Mouse (Mus musculus) small intestine, adult 2 months (tissue): Measurements from ENCODE around the gene Arid4b. TPM values are rescaled to one million over a fixed set of nuclear protein-coding genes. Genes with fewer than 3 reads are reported as not detected.

Experiments used
- H3K27ac ChIP-seq: fragments of 200-500 bp; 2 replicates; pipeline ENCODE4 v1.5.1; 2012; ENCODE audit warnings: low read depth, low read length, control low read depth, inconsistent platforms; ENCODE audit not compliant: insufficient read depth
- H3K27me3 ChIP-seq: fragments of 200-500 bp; 2 replicates; pipeline ENCODE4 v1.6.1; 2012; ENCODE audit warnings: mild to moderate bottlenecking, moderate library complexity, low read length, inconsistent platforms; ENCODE audit not compliant: control insufficient read depth, insufficient read depth
- H3K36me3 ChIP-seq: fragments of 200-500 bp; 2 replicates; pipeline ENCODE4 v1.6.1; 2012; ENCODE audit warnings: mild to moderate bottlenecking, low read length, control low read depth, inconsistent platforms; ENCODE audit not compliant: control insufficient read depth, insufficient read depth
- H3K4me1 ChIP-seq: fragments of 200-500 bp; 2 replicates; pipeline ENCODE4 v1.6.1; 2012; ENCODE audit warnings: low read length, inconsistent platforms, mixed read lengths; ENCODE audit not compliant: control insufficient read depth, insufficient read depth, insufficient read length
- H3K4me3 ChIP-seq: fragments of 200-500 bp; 2 replicates; pipeline ENCODE4 v1.5.1; 2012; ENCODE audit warnings: low read depth, mild to moderate bottlenecking, control low read depth, inconsistent platforms, low read length, moderate library complexity
- CTCF ChIP-seq: fragments of 200-500 bp; IDR thresholded peaks from 2 replicates; pipeline ENCODE4 v1.5.1; 2012; ENCODE audit warnings: low read depth, mild to moderate bottlenecking, control low read depth, inconsistent platforms, low read length, moderate library complexity, mixed read lengths; ENCODE audit not compliant: insufficient replicate concordance, insufficient read length; ENCODE audit errors: extremely low read depth
- POLR2A ChIP-seq: fragments of 200-500 bp; IDR thresholded peaks from 2 replicates; pipeline ENCODE4 v1.6.1; 2012; ENCODE audit warnings: low read depth, mild to moderate bottlenecking, control low read depth, inconsistent platforms, low read length, moderate library complexity
- WGBS: fragments of 180-500 bp; shearing (Covaris S2); methylation state at CpG from one replicate; pipeline ENCODE4 v1.1.7; 2018; 5-methylcytosine and 5-hydroxymethylcytosine counted together
- polyA plus RNA-seq: library from polyadenylated mRNA; depleted of rRNA; stranded (reverse); fragments of >200 nt; gene quantifications from 2 replicates; pipeline ENCODE4 v1.2.3, GENCODE M21; 2012

The Arid4b gene
- polyA plus RNA-seq, 1 experiment, result 2.9 TPM

DNA sequence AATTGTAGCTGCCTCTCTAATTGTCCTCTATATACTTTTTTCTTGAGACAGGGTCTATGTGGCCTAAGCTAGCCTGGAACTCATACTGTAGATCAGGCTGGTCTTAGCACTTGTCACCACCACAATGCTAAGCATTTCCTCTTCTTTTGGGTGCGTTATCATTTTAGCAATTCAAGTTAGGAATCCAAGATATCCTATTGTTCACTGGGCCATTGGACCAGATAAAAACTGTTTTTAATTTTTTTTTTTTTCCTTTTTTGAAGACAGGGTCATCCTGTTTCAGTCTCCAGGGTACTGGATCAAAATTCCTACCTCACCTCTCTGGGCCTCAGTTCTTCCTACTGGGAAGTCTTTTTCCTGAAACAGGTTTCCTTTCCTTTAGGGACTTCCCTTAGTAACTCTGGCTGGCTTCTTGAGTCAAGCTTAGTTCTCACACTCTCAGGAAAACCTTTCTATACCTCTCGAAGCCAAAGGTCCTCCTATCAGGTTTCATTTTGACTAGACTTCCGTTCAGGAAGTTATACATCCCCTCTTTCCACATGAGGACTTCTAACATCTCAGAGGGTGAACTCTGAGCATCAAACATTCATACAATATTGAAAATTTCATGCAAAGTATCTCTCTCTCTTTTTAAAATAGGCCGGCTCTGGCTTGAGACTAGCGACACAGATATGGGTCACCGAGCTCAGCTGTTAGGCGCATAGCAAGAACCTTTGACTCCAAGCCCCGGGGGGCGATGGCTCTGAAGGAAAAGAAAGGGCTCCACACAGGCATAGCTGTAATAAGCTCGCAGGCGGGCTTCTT lies 621 bp upstream of the Arid4b start:
- H3K27ac ChIP-seq, result peak overlapping the region; percentile 95
- H3K27me3 ChIP-seq, result no peaks in the 10 kb centered on the region
- peaks cover 3% of the 10 kb centered on the region for H3K4me1 ChIP-seq
- WGBS, result 2% methylated on average over 11 of the region's 11 CpGs
- peaks cover 3% of the 10 kb centered on the region for H3K36me3 ChIP-seq
- H3K4me3 ChIP-seq, result peak overlapping the region; percentile 98
- TF ChIP-seq CTCF (no peak), POLR2A (no peak)

DNA sequence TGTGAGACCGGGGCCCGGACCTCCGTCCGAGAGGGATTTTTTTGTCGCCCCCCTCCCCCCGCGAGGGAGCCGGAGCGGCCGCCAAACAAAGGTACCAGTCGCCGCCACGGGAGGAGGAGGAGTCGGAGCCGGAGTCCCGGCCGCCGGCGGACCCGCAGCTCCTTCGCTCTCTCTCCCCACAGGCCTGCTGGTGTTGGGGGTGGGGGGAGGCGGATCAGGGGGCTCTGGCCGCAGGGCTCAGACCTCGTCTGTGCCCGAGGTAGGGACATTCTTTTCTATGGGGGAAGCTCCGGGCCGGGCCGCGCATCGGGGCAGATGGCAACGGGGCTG lies 875 bp downstream of the Arid4b start:
- H3K27ac ChIP-seq, result peak overlapping the region; percentile 80
- TF ChIP-seq CTCF (no peak), POLR2A (no peak)
- peaks cover 3% of the 10 kb centered on the region for H3K4me1 ChIP-seq
- H3K27me3 ChIP-seq, result no peaks in the 10 kb centered on the region
- WGBS, result under 1% methylated on average over 31 of the region's 31 CpGs
- peak overlapping the region; percentile 84 for H3K4me3 ChIP-seq
- H3K36me3 ChIP-seq, result peaks cover under 1% of the 10 kb centered on the region

GRCm38 (mm10) chr13:14064341-14065027 lies 1.5 kb downstream of the Arid4b start:
- peak overlapping the region; percentile 84 for H3K4me3 ChIP-seq
- H3K36me3 ChIP-seq, result no peaks in the 10 kb centered on the region; the same call in none of the 2 replicates
- H3K27ac ChIP-seq, result peak overlapping the region; percentile 53
- WGBS, result 2% methylated on average over 64 of the region's 65 CpGs
- H3K4me1 ChIP-seq, result peaks cover 3% of the 10 kb centered on the region
- H3K27me3 ChIP-seq, result no peaks in the 10 kb centered on the region
- no peak for TF ChIP-seq POLR2A
- no peak for TF ChIP-seq CTCF

DNA sequence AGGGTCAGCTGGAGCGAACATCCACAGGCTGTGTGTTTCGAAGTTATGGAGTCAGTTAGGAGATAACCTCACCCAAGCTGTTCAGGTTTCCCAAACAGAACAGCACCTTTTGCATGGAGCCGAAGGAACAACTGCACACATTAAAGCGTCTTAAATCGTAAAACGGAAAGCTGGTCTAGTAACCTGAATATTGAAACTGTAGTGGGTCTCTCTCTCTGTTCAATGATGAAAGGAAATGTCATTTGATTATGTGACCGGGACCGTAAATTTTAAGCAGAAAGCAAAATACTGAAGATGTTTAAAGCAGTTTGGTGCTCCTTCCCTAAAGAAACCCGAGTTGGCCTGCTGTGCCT lies 2.0 kb downstream of the Arid4b start:
- Histone ChIP-seq H3K4me1 (peaks cover 3% of the 10 kb centered on the region), H3K27ac (peak overlapping the region; percentile 53), H3K36me3 (no peaks in the 10 kb centered on the region; the same call in none of the 2 replicates), H3K4me3 (peak overlapping the region; percentile 84), H3K27me3 (no peaks in the 10 kb centered on the region)
- no peak for TF ChIP-seq POLR2A
- TF ChIP-seq CTCF, result no peak
- 2% methylated on average over 9 of the region's 9 CpGs for WGBS

DNA sequence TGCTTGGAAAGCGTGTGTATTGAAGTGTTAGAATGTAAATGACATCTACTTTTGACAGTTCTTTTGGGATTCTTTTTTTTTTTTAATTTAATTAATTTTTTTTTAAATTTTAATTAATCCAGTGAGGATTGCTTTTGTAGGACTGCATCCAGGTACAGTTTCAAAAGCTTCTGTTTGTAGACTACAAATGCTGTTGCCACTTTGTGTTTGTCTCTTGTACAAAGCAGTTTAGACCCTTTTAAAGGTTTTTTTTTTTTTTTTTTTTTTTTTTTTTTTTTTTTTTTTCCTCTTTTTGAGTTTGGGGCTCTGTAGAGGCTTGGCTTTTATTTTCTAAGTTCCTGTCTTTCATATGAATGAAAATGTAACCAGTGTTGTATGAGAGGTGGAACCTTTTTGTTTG lies 2.7 kb downstream of the Arid4b start:
- no peaks in the 10 kb centered on the region for H3K27me3 ChIP-seq
- no peaks in the 10 kb centered on the region; the same call in none of the 2 replicates for H3K36me3 ChIP-seq
- WGBS, result 78% methylated on average over 1 of the region's 1 CpGs
- peaks cover 3% of the 10 kb centered on the region for H3K4me1 ChIP-seq
- H3K4me3 ChIP-seq, result no peak overlapping the region
- no peak overlapping the region for H3K27ac ChIP-seq
- TF ChIP-seq CTCF, result no peak
- TF ChIP-seq POLR2A, result no peak

GRCm38 (mm10) chr13:14068035-14068434 lies 5.0 kb downstream of the Arid4b start:
- Histone ChIP-seq H3K27me3 (no peaks in the 10 kb centered on the region), H3K4me3 (no peak overlapping the region), H3K4me1 (no peaks in the 10 kb centered on the region; the same call in 1 of the 2 replicates), H3K36me3 (no peaks in the 10 kb centered on the region; the same call in none of the 2 replicates), H3K27ac (no peak overlapping the region)
- no peak for TF ChIP-seq POLR2A
- TF ChIP-seq CTCF, result no peak

GRCm38 (mm10) chr13:14069291-14069690 lies 6.3 kb downstream of the Arid4b start:
- WGBS, result 84% methylated on average over 1 of the region's 1 CpGs
- no peaks in the 10 kb centered on the region; the same call in none of the 2 replicates for H3K36me3 ChIP-seq
- no peaks in the 10 kb centered on the region for H3K27me3 ChIP-seq
- TF ChIP-seq CTCF, result no peak
- no peak for TF ChIP-seq POLR2A
- no peak overlapping the region for H3K27ac ChIP-seq
- H3K4me1 ChIP-seq, result no peaks in the 10 kb centered on the region; the same call in 1 of the 2 replicates
- no peak overlapping the region for H3K4me3 ChIP-seq
